Mouse (Mus musculus): ENCODE data around the gene Bcas2. TPM values are rescaled to one million over a fixed set of nuclear protein-coding genes. Genes with fewer than 3 reads are reported as not detected.

Gene Bcas2
- polyA plus RNA-seq, 1 experiment from 2014 or later: 250 TPM

- Histone ChIP-seq H3K27me3 (ENCODE audit: control insufficient read depth, insufficient read depth, low read length) (no peaks in the 10 kb centered on the region), H3K4me3 (ENCODE audit: low read depth, low read length) (no peak overlapping the region), H3K4me1 (ENCODE audit: control insufficient read depth, insufficient read depth, low read length) (no peaks in the 10 kb centered on the region), H3K4me2 (no peak overlapping the region), H3K9me3 (ENCODE audit: control insufficient read depth, low read length) (no peaks in the 10 kb centered on the region; the same call in 1 of the 2 replicates), H3K36me3 (ENCODE audit: control insufficient read depth, insufficient read depth, low read length) (no peaks in the 10 kb centered on the region), H3K9ac (ENCODE audit: low read length) (no peak overlapping the region), H3K27ac (ENCODE audit: low read depth, low read length) (no peak overlapping the region)
- no peak for ATAC-seq (ENCODE audit: low FRiP score)
- no peak for DNase-seq (ENCODE audit: low spot score, missing footprints)
- WGBS: 63% methylated on average over 4 of the region's 4 CpGs
These were observed 52.3 kb downstream of the Bcas2 start for GRCm38 (mm10) chr3:103223752-103224151.

- Histone ChIP-seq H3K27me3 (ENCODE audit: control insufficient read depth, insufficient read depth, low read length) (no peaks in the 10 kb centered on the region), H3K27ac (ENCODE audit: low read depth, low read length) (no peak overlapping the region), H3K9ac (ENCODE audit: low read length) (no peak overlapping the region), H3K9me3 (ENCODE audit: control insufficient read depth, low read length) (no peaks in the 10 kb centered on the region; the same call in 1 of the 2 replicates), H3K4me1 (ENCODE audit: control insufficient read depth, insufficient read depth, low read length) (no peaks in the 10 kb centered on the region), H3K36me3 (ENCODE audit: control insufficient read depth, insufficient read depth, low read length) (no peaks in the 10 kb centered on the region), H3K4me3 (ENCODE audit: low read depth, low read length) (no peak overlapping the region), H3K4me2 (no peak overlapping the region)
- WGBS: 83% methylated on average over 12 of the region's 12 CpGs
- ATAC-seq (ENCODE audit: low FRiP score): no peak
- no peak for DNase-seq (ENCODE audit: low spot score, missing footprints)
These were observed 52.8 kb downstream of the Bcas2 start for GRCm38 (mm10) chr3:103224231-103224765.

- DNase-seq (ENCODE audit: low spot score, missing footprints) (no peak), ATAC-seq (ENCODE audit: low FRiP score) (no peak)
- Histone ChIP-seq H3K9me3 (ENCODE audit: control insufficient read depth, low read length) (no peaks in the 10 kb centered on the region; the same call in 1 of the 2 replicates), H3K27ac (ENCODE audit: low read depth, low read length) (no peak overlapping the region), H3K36me3 (ENCODE audit: control insufficient read depth, insufficient read depth, low read length) (no peaks in the 10 kb centered on the region), H3K4me3 (ENCODE audit: low read depth, low read length) (no peak overlapping the region), H3K4me1 (ENCODE audit: control insufficient read depth, insufficient read depth, low read length) (no peaks in the 10 kb centered on the region), H3K4me2 (no peak overlapping the region), H3K9ac (ENCODE audit: low read length) (no peak overlapping the region), H3K27me3 (ENCODE audit: control insufficient read depth, insufficient read depth, low read length) (no peaks in the 10 kb centered on the region)
- WGBS: 89% methylated on average over 1 of the region's 1 CpGs
These were observed 56.3 kb downstream of the Bcas2 start for GRCm38 (mm10) chr3:103227729-103228128.

Other genes with a start within 250 kb of the Bcas2 start
- not detected in 2 replicates for gene Sycp1, start 235.6 kb upstream of the Bcas2 start, polyA plus RNA-seq (2014; fragmentation: Nextera tagmentation; extraction: Ambion mirVana)
- 0.04 and 0.19 TPM in 2 replicates for gene Nr1h5, start 207.5 kb upstream of the Bcas2 start, polyA plus RNA-seq (2014; fragmentation: Nextera tagmentation; extraction: Ambion mirVana)
- gene Sike1, start 175.9 kb upstream of the Bcas2 start, polyA plus RNA-seq (2014; fragmentation: Nextera tagmentation; extraction: Ambion mirVana): 108 and 116 TPM in 2 replicates
- 522 and 609 TPM in 2 replicates for gene Csde1, start 151.2 kb upstream of the Bcas2 start, polyA plus RNA-seq (2014; fragmentation: Nextera tagmentation; extraction: Ambion mirVana)
- 159 and 167 TPM in 2 replicates for gene Nras, start 113.4 kb upstream of the Bcas2 start, polyA plus RNA-seq (2014; fragmentation: Nextera tagmentation; extraction: Ambion mirVana)
- 0.19 TPM in 1 of 2 replicates, not detected in the other for gene Ampd1, start 97.6 kb upstream of the Bcas2 start, polyA plus RNA-seq (2014; fragmentation: Nextera tagmentation; extraction: Ambion mirVana)
- 1.4 and 2.4 TPM in 2 replicates for gene Dennd2c, start 69.1 kb upstream of the Bcas2 start, polyA plus RNA-seq (2014; fragmentation: Nextera tagmentation; extraction: Ambion mirVana)
- gene Trim33, start 107.6 kb downstream of the Bcas2 start, polyA plus RNA-seq (2014; fragmentation: Nextera tagmentation; extraction: Ambion mirVana): 21.5 and 25.2 TPM in 2 replicates